In the genomic region with DNA sequence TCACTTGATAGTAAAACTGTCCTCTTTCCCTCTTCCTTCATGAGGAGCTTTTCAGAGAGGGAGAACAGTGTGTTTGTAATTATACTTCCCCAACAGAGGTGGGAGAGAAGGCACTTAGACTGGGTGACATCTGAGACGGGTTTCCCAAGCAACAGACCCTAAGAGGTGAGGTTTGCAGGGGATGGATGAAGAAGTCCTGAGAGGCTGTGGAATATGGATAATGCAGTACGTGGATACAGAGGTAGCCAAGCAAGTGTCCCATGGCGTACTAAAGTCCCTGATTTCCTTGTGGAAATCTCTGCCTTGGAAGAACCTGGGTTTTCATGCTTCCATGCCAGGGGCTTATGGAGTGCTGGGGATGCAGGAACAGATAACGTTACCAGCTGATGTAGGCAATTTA, we compare ENCODE assay signal across 15 mouse cellular contexts.
"Had no signal": no experiment of that assay in that cellular context is flagged by ENCODE, and none has a peak within 500 bp of the region (broad histone marks: within the 10 kb centered on the region; RNA-seq: fewer than 3 reads in every experiment).

No protein-coding gene starts in this region.

- DNase-seq: kidney, postnatal 14 days; layer of hippocampus, adult 9-11 months; layer of hippocampus, postnatal 36 days; lung, postnatal 10 days; lung, postnatal 4 days; midbrain, embryonic 14.5 days; right cerebral cortex, adult 18-20 months; right cerebral cortex, postnatal 25 days; thymus, postnatal 36 days had no signal

- H3K4me1 ChIP-seq: limb, embryonic 15.5 days; liver, embryonic 12.5 days; midbrain, embryonic 10.5 days; neural tube, embryonic 15.5 days had no signal

- H3K27ac ChIP-seq: limb, embryonic 15.5 days; liver, embryonic 12.5 days; midbrain, embryonic 10.5 days; neural tube, embryonic 15.5 days had no signal

- H3K4me3 ChIP-seq: limb, embryonic 15.5 days; liver, embryonic 12.5 days; midbrain, embryonic 10.5 days; myocyte; neural tube, embryonic 15.5 days had no signal

- H3K36me3 ChIP-seq: limb, embryonic 15.5 days; liver, embryonic 12.5 days; midbrain, embryonic 10.5 days; neural tube, embryonic 15.5 days had no signal

- H3K9me3 ChIP-seq: limb, embryonic 15.5 days; liver, embryonic 12.5 days; midbrain, embryonic 10.5 days; neural tube, embryonic 15.5 days had no signal

- ATAC-seq: liver, embryonic 12.5 days had no signal

- H3K9ac ChIP-seq: limb, embryonic 15.5 days; liver, embryonic 12.5 days; lung, embryonic 14.5 days; neural tube, embryonic 15.5 days had no signal

- H3K4me2 ChIP-seq: limb, embryonic 15.5 days; liver, embryonic 12.5 days; lung, embryonic 14.5 days; neural tube, embryonic 15.5 days had no signal

- H3K27me3 ChIP-seq: limb, embryonic 15.5 days; liver, embryonic 12.5 days; neural tube, embryonic 15.5 days had no signal
